Mouse (Mus musculus): Measurements from ENCODE around the gene Reep6.
"Not testable (repeated sequence)": the region's sequence is repeated elsewhere in the genome, so short reads cannot be mapped to it uniquely, and the experiment has no call there.

The Reep6 gene

GRCm38 (mm10) chr10:80330084-80330483 is 331 bp downstream of the Reep6 start:
- no peak for DNase-seq (ENCODE audit: low spot score)

- no peak for DNase-seq (ENCODE audit: low spot score)
Measured at GRCm38 (mm10) chr10:80330888-80331287, 1.1 kb downstream of the Reep6 start.

- DNase-seq (ENCODE audit: low spot score): no peak
Measured at GRCm38 (mm10) chr10:80331636-80332524, 2.1 kb downstream of the Reep6 start.

- no peak for DNase-seq (ENCODE audit: low spot score)
Measured at GRCm38 (mm10) chr10:80332525-80332989, 2.8 kb downstream of the Reep6 start.

GRCm38 (mm10) chr10:80336263-80336662 is 6.5 kb downstream of the Reep6 start:
- no peak for DNase-seq (ENCODE audit: low spot score)

- DNase-seq (ENCODE audit: low spot score): peak; percentile 90
Measured at GRCm38 (mm10) chr10:80339941-80340750, 10.4 kb downstream of the Reep6 start.

GRCm38 (mm10) chr10:80341026-80341425 is 11.3 kb downstream of the Reep6 start:
- DNase-seq (ENCODE audit: low spot score): no peak

- no peak for DNase-seq (ENCODE audit: low spot score)
Measured at GRCm38 (mm10) chr10:80341491-80342304, 11.9 kb downstream of the Reep6 start.

GRCm38 (mm10) chr10:80342305-80342748 is 12.6 kb downstream of the Reep6 start:
- no peak for DNase-seq (ENCODE audit: low spot score)

- DNase-seq (ENCODE audit: low spot score): peak; percentile 88
Measured at GRCm38 (mm10) chr10:80342749-80343424, 13.1 kb downstream of the Reep6 start.

- DNase-seq (ENCODE audit: low spot score): no peak
Measured at GRCm38 (mm10) chr10:80343425-80343895, 13.7 kb downstream of the Reep6 start.

GRCm38 (mm10) chr10:80344131-80344661 is 14.4 kb downstream of the Reep6 start:
- no peak for DNase-seq (ENCODE audit: low spot score)

GRCm38 (mm10) chr10:80345122-80345521 is 15.4 kb downstream of the Reep6 start:
- DNase-seq (ENCODE audit: low spot score): peak; percentile 28

GRCm38 (mm10) chr10:80345929-80346328 is 16.2 kb downstream of the Reep6 start:
- not testable (repeated sequence) for DNase-seq (ENCODE audit: low spot score)

GRCm38 (mm10) chr10:80347514-80347967 is 17.8 kb downstream of the Reep6 start:
- DNase-seq (ENCODE audit: low spot score): no peak

- peak; percentile 77 for DNase-seq (ENCODE audit: low spot score)
Measured at GRCm38 (mm10) chr10:80348244-80348781, 18.6 kb downstream of the Reep6 start, which contains the start of gene Adamtsl5. Gene Adamtsl5 (minus strand): TSS chr10:80348412.

GRCm38 (mm10) chr10:80348981-80349380 is 19.2 kb downstream of the Reep6 start:
- no peak for DNase-seq (ENCODE audit: low spot score)

GRCm38 (mm10) chr10:80350292-80350691 is 20.5 kb downstream of the Reep6 start:
- DNase-seq (ENCODE audit: low spot score): peak; percentile 88

- DNase-seq (ENCODE audit: low spot score): no peak
Measured at GRCm38 (mm10) chr10:80351896-80352295, 22.1 kb downstream of the Reep6 start.

GRCm38 (mm10) chr10:80352727-80353126 is 23.0 kb downstream of the Reep6 start:
- no peak for DNase-seq (ENCODE audit: low spot score)
